Mouse (Mus musculus): ENCODE data around the gene Opn3. TPM values are rescaled to one million over a fixed set of nuclear protein-coding genes. Genes with fewer than 3 reads are reported as not detected.

The Opn3 gene
- 16.2 and 50.2 TPM in 2 replicates for polyA plus RNA-seq (2012; rRNA removed; ENCODE audit: low replicate concordance)

GRCm38 (mm10) chr1:175692246-175692996 lies at the start of gene Opn3, which contains the start of gene Chml:
TSS of gene Opn3 (minus strand) at chr1:175692776.
TSS of gene Chml (minus strand) at chr1:175692901.

DNA sequence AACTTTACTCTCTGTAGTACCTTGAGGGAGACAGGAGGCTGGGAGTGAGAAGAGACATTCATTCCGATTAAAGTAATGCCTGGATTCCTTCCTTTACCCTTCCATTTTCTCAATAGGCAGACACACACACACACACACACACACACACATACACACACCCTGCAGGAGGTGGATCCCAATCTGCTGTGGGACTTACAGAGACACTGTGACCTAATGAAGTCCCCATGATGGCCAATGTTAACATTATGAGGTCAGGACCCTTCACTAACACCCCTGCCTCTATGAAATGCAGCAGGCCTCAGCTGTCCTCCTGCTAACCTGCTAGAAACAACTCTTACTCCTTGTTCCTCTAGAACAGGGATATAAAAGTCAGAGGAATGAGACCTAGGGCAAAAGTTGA lies 5.7 kb upstream of the Opn3 start, which contains the start of gene Wdr64:
TSS of gene Wdr64 (plus strand) at position 301 of the 400 bp plus-strand sequence.

DNA sequence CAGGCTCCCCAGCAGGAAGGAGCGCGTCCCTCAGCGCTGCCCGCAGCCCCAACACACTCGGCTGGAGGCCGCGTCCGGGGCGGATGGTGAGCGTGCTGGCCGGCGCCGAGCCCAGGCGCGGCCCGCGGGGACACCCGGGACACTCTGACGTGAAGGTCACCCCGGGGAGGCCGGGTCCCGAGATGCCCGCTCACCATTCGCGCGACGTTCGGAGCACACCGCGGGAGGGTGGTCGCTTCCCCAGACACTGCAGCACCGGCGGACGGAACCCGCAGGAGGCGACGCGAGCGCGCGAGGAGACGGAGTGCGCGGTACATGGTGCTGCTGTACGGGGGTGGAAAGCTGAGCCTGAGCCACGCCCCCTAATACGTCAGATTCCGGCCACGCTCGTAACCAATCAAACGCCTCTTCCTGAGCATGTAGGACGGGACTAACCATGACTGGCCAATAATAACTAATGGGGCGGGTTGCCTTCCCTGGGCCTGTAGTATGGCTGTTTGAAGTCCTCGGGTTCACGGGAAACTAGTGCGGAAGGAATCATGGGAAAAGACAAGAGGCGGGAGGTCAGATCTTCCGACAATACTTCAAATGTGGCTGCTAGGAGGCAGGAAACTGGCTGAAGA lies 67.2 kb downstream of the Opn3 start, which contains the start of gene Fh1:
TSS of gene Fh1 (minus strand) at position 379 of the 623 bp plus-strand sequence.

DNA sequence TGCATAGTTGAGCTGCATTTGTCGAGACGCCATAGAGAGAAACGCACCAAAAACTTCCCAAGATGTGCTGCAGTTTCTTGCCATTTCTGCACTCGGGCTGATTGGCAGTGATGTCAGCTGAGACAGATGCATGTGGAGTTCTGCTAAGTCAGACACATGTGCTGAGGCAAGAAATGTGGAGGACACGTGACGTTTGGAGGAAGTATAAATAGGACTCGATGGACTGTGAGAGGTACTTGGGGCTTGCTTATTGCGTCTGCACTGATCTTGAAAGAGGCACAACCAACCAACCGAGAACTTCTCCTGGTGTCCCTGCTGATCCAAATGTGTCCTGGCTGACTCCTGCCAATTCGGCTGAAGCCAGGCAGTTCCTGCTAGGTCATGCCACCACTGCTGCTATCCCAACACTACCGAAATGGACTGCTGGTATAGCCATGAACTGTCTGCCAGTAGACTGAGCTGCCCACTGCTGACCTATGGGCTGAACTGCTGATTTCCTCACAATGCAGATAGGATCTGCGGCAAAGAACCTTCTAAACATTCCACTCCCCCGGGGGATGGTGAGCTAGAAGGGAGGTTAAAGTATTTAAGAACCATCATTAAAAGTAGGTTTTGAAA lies 72.7 kb downstream of the Opn3 start, which contains the start of gene Kmo:
TSS of gene Kmo (plus strand) at position 568 of the 618 bp plus-strand sequence.

Other genes with a start within 250 kb of the Opn3 start
- 2.1 and 3.7 TPM in 2 replicates for gene Rgs7, start 200.3 kb downstream of the Opn3 start, polyA plus RNA-seq (2012; rRNA removed; ENCODE audit: low replicate concordance)
- gene Kmo, start 72.4 kb downstream of the Opn3 start, polyA plus RNA-seq (2012; rRNA removed; ENCODE audit: low replicate concordance): 1.3 and 1.5 TPM in 2 replicates
- 51.6 and 95.1 TPM in 2 replicates for gene Fh1, start 67.1 kb downstream of the Opn3 start, polyA plus RNA-seq (2012; rRNA removed; ENCODE audit: low replicate concordance)
- 2.6 and 22.5 TPM in 2 replicates for gene Chml, start 125 bp upstream of the Opn3 start, polyA plus RNA-seq (2012; rRNA removed; ENCODE audit: low replicate concordance)
- not detected in 2 replicates for gene Wdr64, start 5.8 kb upstream of the Opn3 start, polyA plus RNA-seq (2012; rRNA removed; ENCODE audit: low replicate concordance)
- 0.04 and 1.6 TPM in 2 replicates for gene Exo1, start 187.8 kb upstream of the Opn3 start, polyA plus RNA-seq (2012; rRNA removed; ENCODE audit: low replicate concordance)
- not detected in 2 replicates for gene Gm38100, start 227.6 kb upstream of the Opn3 start, polyA plus RNA-seq (2012; rRNA removed; ENCODE audit: low replicate concordance)

Data from subcutaneous adipose tissue, adult 2 months (tissue).